Mouse (Mus musculus) megakaryocyte, embryonic 14.5 days (primary cell): ENCODE measurements around the gene Podxl2.

ENCODE experiments used
- FLI1 ChIP-seq: IDR thresholded peaks from 2 replicates; pipeline ENCODE4 v1.6.1; 2012; ENCODE audit warnings: low read length, inconsistent platforms, mixed read lengths
- GATA1 ChIP-seq: IDR thresholded peaks from 3 replicates; pipeline ENCODE4 v1.6.1; 2012; ENCODE audit warnings: mixed read lengths, low read length, inconsistent platforms, borderline replicate concordance

GRCm38 (mm10) chr6:88898534-88899048, 23.7 kb upstream of the Podxl2 start, which contains the start of gene Mcm2:
- no peak for TF ChIP-seq GATA1
- TF ChIP-seq FLI1: no peak; the same call in 1 of the 2 replicates
